Mouse (Mus musculus) liver, postnatal 0 days (tissue): ENCODE measurements around the gene Ott. TPM values are rescaled to one million over a fixed set of nuclear protein-coding genes. Genes with fewer than 3 reads are reported as not detected.
"Not testable (repeated sequence)": the region's sequence is repeated elsewhere in the genome, so short reads cannot be mapped to it uniquely, and the experiment has no call there.

Experiments used
- ATAC-seq: fragments of 200-750 bp; cut with Nextera tagmentation; 2 replicates; pipeline ENCODE4 v1.8.0; 2017; ENCODE audit warnings: mild to moderate bottlenecking, moderate library complexity
- DNase-seq: peaks from one replicate; pipeline ENCODE4 v3.0.0-alpha.2; 2016
- H3K27ac ChIP-seq: fragments of 300-500 bp; sonication (generic); 2 replicates; pipeline ENCODE4 v1.5.1; 2014; ENCODE audit warnings: antibody characterized with exemption, moderate library complexity, mild to moderate bottlenecking, low read depth
- H3K27me3 ChIP-seq: fragments of 300-500 bp; sonication (generic); 2 replicates; pipeline ENCODE4 v1.6.1; 2014; ENCODE audit warnings: low read length, control low read depth, mixed read lengths; ENCODE audit not compliant: insufficient read depth
- H3K36me3 ChIP-seq: fragments of 300-500 bp; sonication (generic); replicated peaks from 2 replicates; pipeline ENCODE4 v1.6.1; 2014; ENCODE audit warnings: mild to moderate bottlenecking, control low read depth, low read length, moderate library complexity, mixed read lengths; ENCODE audit not compliant: insufficient read depth
- H3K4me1 ChIP-seq: fragments of 300-500 bp; sonication (generic); 2 replicates; pipeline ENCODE4 v1.6.1; 2014; ENCODE audit warnings: antibody characterized with exemption, mild to moderate bottlenecking, control low read depth; ENCODE audit not compliant: insufficient read depth
- H3K4me2 ChIP-seq: fragments of 300-500 bp; sonication (generic); 2 replicates; pipeline ENCODE4 v1.6.1; 2014; ENCODE audit warnings: low read depth, mild to moderate bottlenecking, low read length, moderate library complexity, mixed read lengths
- H3K4me3 ChIP-seq: fragments of 300-500 bp; sonication (generic); 2 replicates; pipeline ENCODE4 v1.5.1; 2014; ENCODE audit warnings: low read depth, low read length
- H3K9ac ChIP-seq: fragments of 300-500 bp; sonication (generic); replicated peaks from 2 replicates; pipeline ENCODE4 v1.6.1; 2014; ENCODE audit warnings: mild to moderate bottlenecking, moderate library complexity
- H3K9me3 ChIP-seq: fragments of 300-500 bp; sonication (generic); 2 replicates; pipeline ENCODE4 v1.6.1; 2016; ENCODE audit warnings: mild to moderate bottlenecking, control low read depth, low read length, mixed read lengths
- WGBS: fragments of 180-500 bp; shearing (Covaris S2); extraction: QIAGEN DNeasy Blood & Tissue Kit; methylation state at CpG from one replicate; pipeline ENCODE4 v1.1.7; 2014; ENCODE audit not compliant: insufficient replicate concordance; 5-methylcytosine and 5-hydroxymethylcytosine counted together
- polyA plus RNA-seq: library from polyadenylated mRNA; unstranded; fragments of >200 nt; fragmentation: Nextera tagmentation; extraction: Ambion mirVana; gene quantifications from 2 replicates; pipeline ENCODE4 v1.2.1, GENCODE M21; 2015

Gene Ott
- polyA plus RNA-seq: not detected in 2 replicates

- not testable (repeated sequence) for H3K27me3 ChIP-seq, H3K4me2 ChIP-seq, ATAC-seq, H3K27ac ChIP-seq, H3K36me3 ChIP-seq, DNase-seq, H3K4me1 ChIP-seq, H3K4me3 ChIP-seq, H3K9me3 ChIP-seq, H3K9ac ChIP-seq
- WGBS: no CpG with 5 or more reads among the region's 5 CpGs
Observed at GRCm38 (mm10) chrX:149073982-149074381, at the start of gene Ott. Ott (plus strand) TSS chrX:149074282.

Other genes with a start within 250 kb of the Ott start
- gene Luzp4, start 216.6 kb upstream of the Ott start, polyA plus RNA-seq: not detected in 2 replicates
- not detected in 2 replicates for gene Gm15093, start 198.1 kb downstream of the Ott start, polyA plus RNA-seq